Mouse (Mus musculus) bone marrow, adult 2 months (tissue): ENCODE measurements around the gene Tefm. TPM values are rescaled to one million over a fixed set of nuclear protein-coding genes. Genes with fewer than 3 reads are reported as not detected.
"Not testable (repeated sequence)": the region's sequence is repeated elsewhere in the genome, so short reads cannot be mapped to it uniquely, and the experiment has no call there.

ENCODE experiments used
- H3K27ac ChIP-seq: fragments of 200-500 bp; 2 replicates; pipeline ENCODE4 v1.5.1; 2012; ENCODE audit warnings: low read depth, mild to moderate bottlenecking, control low read depth, inconsistent platforms, low read length; ENCODE audit not compliant: control insufficient read depth, poor library complexity, insufficient read depth
- H3K4me1 ChIP-seq: fragments of 200-500 bp; 2 replicates; pipeline ENCODE4 v1.6.1; 2011; ENCODE audit warnings: low read length; ENCODE audit not compliant: control insufficient read depth, insufficient read depth
- H3K4me3 ChIP-seq: fragments of 200-500 bp; replicated peaks from 2 replicates; pipeline ENCODE3; 2011; ENCODE audit warnings: mild to moderate bottlenecking, low read depth, low read length, control low read depth; ENCODE audit not compliant: control insufficient read depth
- CTCF ChIP-seq: fragments of 200-500 bp; IDR thresholded peaks from 2 replicates; pipeline ENCODE4 v1.5.1; 2011; ENCODE audit warnings: low read length, control low read depth; ENCODE audit not compliant: control insufficient read depth, insufficient read depth
- POLR2A ChIP-seq: fragments of 200-500 bp; IDR thresholded peaks from 2 replicates; pipeline ENCODE4 v1.6.1; 2011; ENCODE audit warnings: low read depth, mild to moderate bottlenecking, control low read depth, low read length, borderline replicate concordance; ENCODE audit not compliant: control insufficient read depth
- whole genome bisulfite sequencing: fragments of 180-500 bp; shearing (Covaris S2); methylation state at CpG from one replicate; pipeline ENCODE4 v1.1.7; 2018; 5-methylcytosine and 5-hydroxymethylcytosine counted together
- polyA plus RNA-seq: library from polyadenylated mRNA; stranded (reverse); fragments of >200 nt; gene quantifications from 2 replicates; pipeline ENCODE4 v1.2.4, GENCODE M21; 2011; ENCODE audit warnings: low replicate concordance; ENCODE audit not compliant: missing spikeins, insufficient read depth, insufficient read length

Gene Tefm
- polyA plus RNA-seq, 1 experiment: 5.3 TPM

GRCm38 (mm10) chr11:80152376-80152775, 10.4 kb upstream of the Tefm start:
- no peak overlapping the region for H3K4me3 ChIP-seq
- peaks cover 2% of the 10 kb centered on the region; the same call in 1 of the 2 replicates for H3K4me1 ChIP-seq
- H3K27ac ChIP-seq: no peak overlapping the region
- TF ChIP-seq POLR2A (no peak), CTCF (no peak)
- 83% methylated on average over 8 of the region's 8 CpGs for WGBS

- 8% methylated on average over 2 of the region's 2 CpGs for WGBS
- Histone ChIP-seq H3K4me3 (no peak overlapping the region), H3K4me1 (peaks cover 2% of the 10 kb centered on the region; the same call in 1 of the 2 replicates), H3K27ac (no peak overlapping the region)
- TF ChIP-seq POLR2A (no peak), CTCF (no peak)
These were observed 9.6 kb upstream of the Tefm start for GRCm38 (mm10) chr11:80151541-80151940.

GRCm38 (mm10) chr11:80150566-80150965, 8.6 kb upstream of the Tefm start:
- H3K4me1 ChIP-seq: peaks cover 2% of the 10 kb centered on the region; the same call in 1 of the 2 replicates
- TF ChIP-seq CTCF (no peak), POLR2A (no peak)
- H3K27ac ChIP-seq: no peak overlapping the region; the same call in 1 of the 2 replicates
- WGBS: 46% methylated on average over 5 of the region's 5 CpGs
- no peak overlapping the region for H3K4me3 ChIP-seq

- H3K27ac ChIP-seq: no peak overlapping the region
- 77% methylated on average over 8 of the region's 8 CpGs for WGBS
- H3K4me3 ChIP-seq: no peak overlapping the region
- TF ChIP-seq CTCF (no peak), POLR2A (no peak)
- peaks cover 2% of the 10 kb centered on the region; the same call in 1 of the 2 replicates for H3K4me1 ChIP-seq
These were observed 7.5 kb upstream of the Tefm start for GRCm38 (mm10) chr11:80149412-80150023.

GRCm38 (mm10) chr11:80148974-80149373, 7.0 kb upstream of the Tefm start:
- H3K4me1 ChIP-seq, H3K27ac ChIP-seq, H3K4me3 ChIP-seq: not testable (repeated sequence)
- 63% methylated on average over 2 of the region's 4 CpGs for WGBS

- H3K27ac ChIP-seq: no peak overlapping the region
- 62% methylated on average over 1 of the region's 1 CpGs for WGBS
- TF ChIP-seq CTCF: no peak
- TF ChIP-seq POLR2A: no peak
- H3K4me1 ChIP-seq: peaks cover 2% of the 10 kb centered on the region; the same call in 1 of the 2 replicates
- H3K4me3 ChIP-seq: no peak overlapping the region
These were observed 6.3 kb upstream of the Tefm start for GRCm38 (mm10) chr11:80148313-80148712.

- Histone ChIP-seq H3K27ac (no peak overlapping the region), H3K4me3 (no peak overlapping the region), H3K4me1 (peaks cover 3% of the 10 kb centered on the region; the same call in 1 of the 2 replicates)
- TF ChIP-seq POLR2A (no peak), CTCF (no peak)
- 41% methylated on average over 6 of the region's 6 CpGs for WGBS
These were observed 5.8 kb upstream of the Tefm start for GRCm38 (mm10) chr11:80147748-80148147.

GRCm38 (mm10) chr11:80145787-80146275, 3.9 kb upstream of the Tefm start:
- H3K4me3 ChIP-seq: peak overlapping the region; percentile 35
- 5% methylated on average over 10 of the region's 10 CpGs for WGBS
- peaks cover 1% of the 10 kb centered on the region; the same call in 1 of the 2 replicates for H3K4me1 ChIP-seq
- H3K27ac ChIP-seq: peak overlapping the region; percentile 78
- TF ChIP-seq POLR2A (no peak), CTCF (no peak)
